Mouse (Mus musculus) spleen, adult 2 months (tissue): ENCODE measurements around the gene Susd5.

Experiments
- CTCF ChIP-seq: fragments of 200-500 bp; IDR thresholded peaks from 2 replicates; pipeline ENCODE4 v1.5.1; 2011; ENCODE audit warnings: mild to moderate bottlenecking, inconsistent platforms; ENCODE audit not compliant: insufficient read depth, insufficient read length, insufficient replicate concordance; ENCODE audit errors: extremely low read depth
- POLR2A ChIP-seq: fragments of 200-500 bp; IDR thresholded peaks from 2 replicates; pipeline ENCODE4 v1.6.1; 2011; ENCODE audit warnings: low read depth, low read length, inconsistent platforms

- no peak for TF ChIP-seq CTCF
- no peak for TF ChIP-seq POLR2A
Measured at GRCm38 (mm10) chr9:114068494-114069053, 11.6 kb downstream of the Susd5 start.
